Mouse (Mus musculus): ENCODE measurements around the gene 4930412O13Rik. TPM values are rescaled to one million over a fixed set of nuclear protein-coding genes. Genes with fewer than 3 reads are reported as not detected.
A peak's percentile ranks its signal among the peaks of the same experiment; 100 is the strongest.

Gene 4930412O13Rik
- polyA plus RNA-seq, 1 experiment from 2014 or later: not detected

DNA sequence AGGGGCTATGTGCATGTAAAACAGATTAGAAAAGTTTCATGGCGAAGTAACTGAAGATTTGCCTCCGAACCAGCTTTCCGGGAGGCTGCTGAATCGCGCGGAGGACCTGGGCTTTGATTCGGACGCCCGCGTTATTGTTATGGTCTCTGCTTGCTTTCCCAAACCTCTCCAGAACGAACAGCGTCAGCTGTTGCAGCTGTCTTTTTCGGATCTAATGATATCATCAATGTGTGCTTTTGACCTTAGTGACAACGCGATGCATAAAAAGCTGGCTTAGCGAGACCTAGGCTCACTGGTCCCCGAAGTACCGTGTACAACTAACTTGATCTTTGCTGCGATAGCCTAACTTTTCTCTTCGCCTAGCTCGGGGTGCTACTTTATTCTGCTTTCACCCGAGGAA is 2.0 kb upstream of the 4930412O13Rik start:
- peaks cover 71% of the 10 kb centered on the region for H3K27me3 ChIP-seq (replicated peaks; ENCODE audit: control insufficient read depth, insufficient read depth, low read length)
- no peak overlapping the region for H3K27ac ChIP-seq (ENCODE audit: low read length)
- H3K36me3 ChIP-seq (ENCODE audit: control insufficient read depth, insufficient read depth, low read length): no peaks in the 10 kb centered on the region
- peak overlapping the region; percentile 54 for H3K4me3 ChIP-seq (ENCODE audit: low read length)
- peaks cover 37% of the 10 kb centered on the region for H3K4me1 ChIP-seq (ENCODE audit: control insufficient read depth, insufficient read depth, low read length)
- H3K9me3 ChIP-seq (ENCODE audit: control insufficient read depth, low read length): no peaks in the 10 kb centered on the region
- WGBS: under 1% methylated on average over 22 of the region's 22 CpGs
- H3K4me2 ChIP-seq (ENCODE audit: low read depth, low read length): peak overlapping the region; percentile 97
- H3K9ac ChIP-seq (ENCODE audit: low read depth, low read length): 0 out of 2 replicates have a peak overlapping the region, but pooled peaks have one; percentile 34
- ATAC-seq: peak; percentile 14

DNA sequence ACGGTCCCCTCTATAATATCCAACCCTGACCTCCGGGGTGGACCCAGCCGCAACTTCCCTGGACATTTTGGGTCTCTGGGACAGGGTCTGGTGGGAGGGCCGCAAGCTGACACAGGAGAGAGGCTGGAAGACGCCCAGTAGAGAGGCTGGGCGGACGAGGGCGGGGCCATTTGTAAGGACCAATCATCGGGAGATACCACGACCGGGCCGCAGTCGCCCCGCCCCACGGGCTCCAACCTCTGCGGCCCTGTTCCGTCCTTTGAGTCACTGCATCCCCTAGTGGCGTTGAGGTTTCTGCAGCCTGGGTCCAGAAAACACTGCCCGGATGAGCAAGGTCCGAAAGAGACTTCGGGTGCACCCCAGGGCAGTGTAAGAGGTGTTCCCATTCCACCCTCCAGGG is 1.6 kb upstream of the 4930412O13Rik start:
- 0 out of 2 replicates have a peak overlapping the region, but pooled peaks have one; percentile 34 for H3K9ac ChIP-seq (ENCODE audit: low read depth, low read length)
- H3K4me3 ChIP-seq (ENCODE audit: low read length): peak overlapping the region; percentile 54
- no peaks in the 10 kb centered on the region for H3K36me3 ChIP-seq (ENCODE audit: control insufficient read depth, insufficient read depth, low read length)
- no peaks in the 10 kb centered on the region for H3K9me3 ChIP-seq (ENCODE audit: control insufficient read depth, low read length)
- under 1% methylated on average over 21 of the region's 21 CpGs for WGBS
- H3K27me3 ChIP-seq (replicated peaks; ENCODE audit: control insufficient read depth, insufficient read depth, low read length): peaks cover 71% of the 10 kb centered on the region
- H3K27ac ChIP-seq (ENCODE audit: low read length): no peak overlapping the region
- H3K4me2 ChIP-seq (ENCODE audit: low read depth, low read length): peak overlapping the region; percentile 97
- ATAC-seq: peak; percentile 96
- H3K4me1 ChIP-seq (ENCODE audit: control insufficient read depth, insufficient read depth, low read length): peaks cover 37% of the 10 kb centered on the region

DNA sequence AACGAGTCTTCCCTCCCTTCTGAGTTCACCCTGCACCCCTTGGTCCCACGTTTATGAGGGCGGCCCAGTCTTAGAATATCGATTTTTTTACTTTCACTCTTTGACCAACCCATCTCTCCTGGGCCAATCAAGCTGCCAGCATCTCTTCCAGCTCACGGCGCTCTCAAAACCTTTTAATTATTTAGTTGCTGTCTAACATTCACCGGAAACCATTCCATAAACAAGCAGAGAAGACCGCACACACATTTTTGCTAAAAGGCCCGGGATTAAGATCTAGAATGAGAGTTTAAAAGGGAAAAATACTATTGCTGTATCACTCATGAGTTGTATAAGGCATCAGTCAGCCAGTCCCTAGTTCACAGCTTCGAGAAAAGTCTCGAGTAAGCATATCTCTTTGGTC is 781 bp upstream of the 4930412O13Rik start:
- H3K36me3 ChIP-seq (ENCODE audit: control insufficient read depth, insufficient read depth, low read length): no peaks in the 10 kb centered on the region
- H3K4me2 ChIP-seq (ENCODE audit: low read depth, low read length): no peak overlapping the region
- H3K4me3 ChIP-seq (ENCODE audit: low read length): no peak overlapping the region
- H3K4me1 ChIP-seq (ENCODE audit: control insufficient read depth, insufficient read depth, low read length): peaks cover 37% of the 10 kb centered on the region
- H3K27me3 ChIP-seq (replicated peaks; ENCODE audit: control insufficient read depth, insufficient read depth, low read length): peaks cover 71% of the 10 kb centered on the region
- H3K27ac ChIP-seq (ENCODE audit: low read length): no peak overlapping the region
- no peaks in the 10 kb centered on the region for H3K9me3 ChIP-seq (ENCODE audit: control insufficient read depth, low read length)
- WGBS: 8% methylated on average over 11 of the region's 11 CpGs
- ATAC-seq: no peak
- H3K9ac ChIP-seq (ENCODE audit: low read depth, low read length): no peak overlapping the region

DNA sequence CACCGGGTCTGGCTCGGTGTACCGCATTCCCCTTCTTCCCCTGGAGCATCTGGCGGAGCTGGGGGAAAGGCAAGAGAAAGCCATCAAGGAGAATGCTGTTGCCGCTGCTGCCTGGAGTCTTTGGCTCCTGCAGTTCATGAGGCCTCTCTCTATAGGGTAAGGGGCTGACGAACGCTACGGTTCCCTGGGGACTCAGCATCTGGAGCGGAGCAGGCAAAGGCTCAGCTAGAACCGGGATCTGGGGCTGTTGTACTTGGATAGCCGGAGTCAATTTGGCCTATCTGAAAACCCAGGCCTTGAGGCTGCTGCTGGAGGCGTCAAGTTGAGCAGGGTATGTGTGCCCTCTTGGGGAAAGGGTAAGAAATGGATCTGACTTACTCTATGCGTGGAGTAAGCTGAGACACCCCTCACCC is 565 bp downstream of the 4930412O13Rik start:
- Histone ChIP-seq H3K27me3 (replicated peaks; ENCODE audit: control insufficient read depth, insufficient read depth, low read length) (peaks cover 71% of the 10 kb centered on the region), H3K9ac (ENCODE audit: low read depth, low read length) (no peak overlapping the region), H3K4me3 (ENCODE audit: low read length) (peak overlapping the region; percentile 31), H3K4me2 (ENCODE audit: low read depth, low read length) (peak overlapping the region; percentile 36; the same call in 1 of the 2 replicates), H3K4me1 (ENCODE audit: control insufficient read depth, insufficient read depth, low read length) (peaks cover 37% of the 10 kb centered on the region), H3K36me3 (ENCODE audit: control insufficient read depth, insufficient read depth, low read length) (no peaks in the 10 kb centered on the region), H3K9me3 (ENCODE audit: control insufficient read depth, low read length) (no peaks in the 10 kb centered on the region), H3K27ac (ENCODE audit: low read length) (no peak overlapping the region)
- 4% methylated on average over 13 of the region's 13 CpGs for WGBS
- no peak for ATAC-seq

DNA sequence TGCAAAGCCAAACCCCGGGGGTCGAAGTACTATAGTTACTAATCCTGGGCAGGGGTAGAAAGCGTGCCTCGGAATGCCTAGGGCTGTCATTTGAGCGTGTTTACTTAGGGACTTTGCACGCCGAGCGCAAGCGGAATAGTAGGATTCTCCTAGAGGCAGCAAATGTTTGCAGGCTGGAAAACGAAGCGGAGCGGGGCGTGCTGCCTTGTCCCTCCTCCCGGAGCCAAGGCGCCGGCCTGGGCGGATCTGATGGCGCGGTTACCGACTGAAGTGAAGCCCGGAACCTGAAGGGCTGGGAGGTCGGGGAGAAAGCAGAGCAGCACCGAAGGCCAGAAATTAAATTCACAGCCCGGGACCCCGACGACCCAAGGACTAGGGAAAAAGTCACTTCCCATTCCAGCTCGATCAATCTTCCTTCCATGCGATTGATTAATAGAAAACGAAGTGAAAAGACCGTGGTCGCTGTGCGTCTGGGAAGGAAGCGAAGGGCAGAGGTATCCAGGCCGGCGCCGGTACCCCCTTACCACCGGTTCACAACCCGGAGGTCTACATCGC is 1.4 kb downstream of the 4930412O13Rik start:
- peaks cover 70% of the 10 kb centered on the region for H3K27me3 ChIP-seq (replicated peaks; ENCODE audit: control insufficient read depth, insufficient read depth, low read length)
- H3K4me1 ChIP-seq (ENCODE audit: control insufficient read depth, insufficient read depth, low read length): peaks cover 31% of the 10 kb centered on the region
- H3K9ac ChIP-seq (ENCODE audit: low read depth, low read length): no peak overlapping the region
- H3K4me3 ChIP-seq (ENCODE audit: low read length): peak overlapping the region; percentile 32
- H3K27ac ChIP-seq (ENCODE audit: low read length): no peak overlapping the region
- 1% methylated on average over 39 of the region's 39 CpGs for WGBS
- H3K4me2 ChIP-seq (ENCODE audit: low read depth, low read length): peak overlapping the region; percentile 38
- H3K36me3 ChIP-seq (ENCODE audit: control insufficient read depth, insufficient read depth, low read length): no peaks in the 10 kb centered on the region
- no peak for ATAC-seq
- H3K9me3 ChIP-seq (ENCODE audit: control insufficient read depth, low read length): no peaks in the 10 kb centered on the region

DNA sequence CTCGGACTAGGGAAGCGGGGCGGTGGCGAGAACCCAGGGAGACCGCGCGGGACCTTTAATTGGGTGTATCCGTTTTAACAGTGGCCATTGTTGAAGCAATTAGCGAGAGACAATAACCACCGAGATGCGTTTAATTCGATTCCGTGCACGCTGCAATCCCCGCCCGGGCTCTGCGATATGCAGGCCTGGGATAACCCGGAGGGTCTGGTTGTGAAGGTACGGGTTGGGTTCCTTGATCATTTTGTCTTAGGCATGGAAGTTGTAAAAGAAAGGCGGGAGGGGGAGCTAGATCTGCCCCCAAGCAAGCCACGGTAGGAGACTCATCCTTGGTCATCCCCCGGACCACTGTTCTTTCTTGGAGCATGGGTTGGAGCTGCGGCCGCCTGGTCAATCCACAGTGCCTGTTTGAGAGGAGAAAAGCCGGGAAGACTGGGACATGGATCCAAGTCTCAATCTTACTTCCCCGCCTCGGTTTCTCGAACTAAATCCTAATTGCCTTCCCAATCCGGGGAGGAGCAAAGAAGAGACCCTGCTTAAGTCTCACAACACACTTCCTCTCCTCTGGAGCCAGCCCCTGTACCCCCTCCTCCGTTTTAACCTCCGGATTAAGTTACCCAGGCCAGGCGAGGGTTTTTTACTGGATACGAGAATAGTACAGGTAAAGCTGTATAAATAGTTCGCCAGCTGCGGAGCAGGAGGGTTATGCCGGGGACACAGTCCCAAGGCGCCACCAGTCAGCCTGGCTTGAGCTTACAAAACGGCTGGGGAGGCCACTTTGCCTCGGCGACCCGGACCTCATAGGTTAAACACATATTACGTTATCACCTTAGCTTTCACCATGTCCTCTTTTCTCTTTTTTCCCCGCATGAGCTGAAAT is 2.1 kb downstream of the 4930412O13Rik start:
- peak overlapping the region; percentile 38 for H3K4me2 ChIP-seq (ENCODE audit: low read depth, low read length)
- no peak for ATAC-seq
- peaks cover 29% of the 10 kb centered on the region for H3K4me1 ChIP-seq (ENCODE audit: control insufficient read depth, insufficient read depth, low read length)
- no peaks in the 10 kb centered on the region for H3K36me3 ChIP-seq (ENCODE audit: control insufficient read depth, insufficient read depth, low read length)
- peaks cover 74% of the 10 kb centered on the region for H3K27me3 ChIP-seq (replicated peaks; ENCODE audit: control insufficient read depth, insufficient read depth, low read length)
- WGBS: under 1% methylated on average over 43 of the region's 43 CpGs
- no peaks in the 10 kb centered on the region for H3K9me3 ChIP-seq (ENCODE audit: control insufficient read depth, low read length)
- H3K27ac ChIP-seq (ENCODE audit: low read length): no peak overlapping the region
- H3K4me3 ChIP-seq (ENCODE audit: low read length): peak overlapping the region; percentile 32
- no peak overlapping the region for H3K9ac ChIP-seq (ENCODE audit: low read depth, low read length)

DNA sequence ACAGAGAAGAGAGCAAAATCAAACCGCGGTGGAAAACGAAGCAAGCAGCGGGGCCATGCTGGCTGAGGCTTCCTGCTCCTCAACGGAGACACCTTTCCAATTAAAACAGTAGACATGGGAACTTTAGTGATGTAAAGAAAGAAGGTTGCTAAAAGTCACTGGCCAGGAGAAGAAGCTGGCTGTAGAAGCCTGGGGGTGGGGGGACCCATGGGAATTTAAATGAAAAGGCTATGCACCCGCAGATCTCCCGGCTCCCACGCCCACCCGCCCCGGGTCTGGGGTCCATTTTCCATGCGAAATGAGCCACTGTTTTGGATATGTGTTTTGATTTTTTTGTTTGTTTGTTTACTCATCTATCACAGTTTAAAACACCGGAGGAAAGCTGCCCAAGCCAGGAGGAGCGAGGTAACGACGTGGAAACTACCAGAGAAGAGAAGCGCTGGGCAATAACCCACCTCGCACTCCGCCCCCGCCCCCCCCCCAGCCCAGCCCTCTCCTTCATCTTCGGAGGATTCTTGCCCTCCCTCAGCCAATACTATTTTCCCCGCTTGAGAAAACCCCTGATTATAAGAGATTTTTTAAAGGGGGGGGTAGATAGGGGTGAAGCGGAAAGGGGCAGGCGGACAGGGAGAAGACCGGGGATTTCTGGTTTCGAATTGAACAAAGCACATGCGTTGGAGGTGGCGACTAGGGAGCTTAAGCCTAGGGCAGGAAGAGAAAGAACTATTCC is 2.9 kb downstream of the 4930412O13Rik start:
- WGBS: 3% methylated on average over 27 of the region's 27 CpGs
- no peak overlapping the region for H3K4me3 ChIP-seq (ENCODE audit: low read length)
- no peak for ATAC-seq
- peaks cover 77% of the 10 kb centered on the region for H3K27me3 ChIP-seq (replicated peaks; ENCODE audit: control insufficient read depth, insufficient read depth, low read length)
- no peaks in the 10 kb centered on the region for H3K36me3 ChIP-seq (ENCODE audit: control insufficient read depth, insufficient read depth, low read length)
- H3K9me3 ChIP-seq (ENCODE audit: control insufficient read depth, low read length): no peaks in the 10 kb centered on the region
- peaks cover 23% of the 10 kb centered on the region for H3K4me1 ChIP-seq (ENCODE audit: control insufficient read depth, insufficient read depth, low read length)
- no peak overlapping the region for H3K9ac ChIP-seq (ENCODE audit: low read depth, low read length)
- H3K27ac ChIP-seq (ENCODE audit: low read length): no peak overlapping the region
- H3K4me2 ChIP-seq (ENCODE audit: low read depth, low read length): no peak overlapping the region

DNA sequence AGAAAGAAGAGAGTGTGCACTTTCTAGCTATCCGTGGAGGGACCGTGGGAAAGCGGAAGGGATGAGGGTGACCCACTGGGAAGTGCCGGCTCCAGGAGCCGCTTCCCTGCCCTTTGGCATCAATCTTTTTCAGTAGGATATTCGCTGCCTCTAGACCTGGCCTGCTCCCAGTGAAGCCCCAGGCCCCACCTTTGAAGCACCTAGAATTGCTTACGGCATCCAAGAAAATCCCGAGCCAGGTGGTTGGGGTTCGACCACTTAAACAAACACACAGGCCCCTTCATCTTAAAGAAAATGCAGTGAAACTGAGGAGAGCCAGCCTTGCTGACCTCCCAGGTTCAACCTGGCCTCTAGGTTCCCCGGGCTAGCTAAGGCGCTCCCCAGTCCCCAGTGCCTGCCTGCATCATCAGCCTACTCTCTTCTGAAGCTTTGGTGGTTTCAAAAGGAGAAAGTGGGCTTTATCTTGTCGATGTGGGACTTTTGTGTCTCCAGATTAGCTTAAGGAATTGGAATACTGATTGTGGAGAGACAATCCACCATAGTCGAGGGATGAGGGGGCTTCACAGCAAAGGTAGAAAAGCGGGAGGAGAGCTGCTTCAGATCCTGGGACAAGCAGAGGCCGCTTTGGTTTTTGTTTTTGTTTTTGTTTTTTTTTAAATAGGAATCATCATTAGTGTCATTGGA is 3.6 kb downstream of the 4930412O13Rik start:
- Histone ChIP-seq H3K9me3 (ENCODE audit: control insufficient read depth, low read length) (no peaks in the 10 kb centered on the region), H3K4me1 (ENCODE audit: control insufficient read depth, insufficient read depth, low read length) (peaks cover 23% of the 10 kb centered on the region), H3K27me3 (replicated peaks; ENCODE audit: control insufficient read depth, insufficient read depth, low read length) (peaks cover 83% of the 10 kb centered on the region), H3K27ac (ENCODE audit: low read length) (no peak overlapping the region), H3K4me2 (ENCODE audit: low read depth, low read length) (no peak overlapping the region), H3K36me3 (ENCODE audit: control insufficient read depth, insufficient read depth, low read length) (no peaks in the 10 kb centered on the region), H3K4me3 (ENCODE audit: low read length) (no peak overlapping the region), H3K9ac (ENCODE audit: low read depth, low read length) (no peak overlapping the region)
- WGBS: 4% methylated on average over 15 of the region's 15 CpGs
- ATAC-seq: no peak

Measured in intestine, embryonic 16.5 days (tissue).